ENCODE assay signal across 8 mouse cellular contexts in genomic region chr4:34549981-34550747, GRCm38 (mm10). TPM values are rescaled to one million over a fixed set of nuclear protein-coding genes. Genes with fewer than 3 reads are reported as not detected.
DNase-seq lines count a peak whose midpoint lies in the region; ATAC-seq lines count a peak whose summit lies in the region.

No protein-coding gene starts in this region.

- peak overlapping the region; percentile 39 for H3K4me2 ChIP-seq in hindbrain, embryonic 11.5 days (replicated peaks; ENCODE audit: low read depth, low read length)

- no peaks in the 10 kb centered on the region for H3K9me3 ChIP-seq in hindbrain, embryonic 11.5 days (ENCODE audit: control insufficient read depth, low read length)

- WGBS in hindbrain, embryonic 11.5 days, result 3% methylated on average over 38 of the region's 38 CpGs

- peak; percentile 91 for ATAC-seq in hindbrain, embryonic 11.5 days (ENCODE audit: low FRiP score)

- H3K9ac ChIP-seq in hindbrain, embryonic 11.5 days (ENCODE audit: low read depth, low read length), result peak overlapping the region; percentile 98

- peak overlapping the region; percentile 95 for H3K27ac ChIP-seq in hindbrain, embryonic 11.5 days (ENCODE audit: low read depth, low read length)

- peak overlapping the region; percentile 99 for H3K4me3 ChIP-seq in hindbrain, embryonic 11.5 days (ENCODE audit: low read depth, low read length)

- peak; percentile 98 for DNase-seq in Muller cell, postnatal 12 days (ENCODE audit: inconsistent ontology term)
- peak; percentile 97 for DNase-seq in cerebellum, adult 9-11 months
- DNase-seq in frontal cortex, adult 2 months (ENCODE audit: extremely low spot score in 1 of 2, low spot score in 1 of 2), result peak; percentile 95 to 99
- DNase-seq in hindbrain, embryonic 11.5 days (ENCODE audit: low spot score), result peak; percentile 98
- peak; percentile 94 to 97 for DNase-seq in layer of hippocampus, postnatal 10 days (ENCODE audit: low spot score in 2 of 2)
- DNase-seq in lung, postnatal 10 days, result peak; percentile 98
- DNase-seq in ovary, postnatal 36 days (ENCODE audit: low spot score), result peak; percentile 95
- DNase-seq in thymus, postnatal 25 days, result peak; percentile 97

- H3K4me1 ChIP-seq in hindbrain, embryonic 11.5 days (replicated peaks; ENCODE audit: control insufficient read depth, insufficient read depth, low read length), result no peaks in the 10 kb centered on the region

- H3K27me3 ChIP-seq in hindbrain, embryonic 11.5 days (ENCODE audit: control insufficient read depth, insufficient read depth, low read length), result no peaks in the 10 kb centered on the region

- H3K36me3 ChIP-seq in hindbrain, embryonic 11.5 days (ENCODE audit: control insufficient read depth, insufficient read depth, low read length), result no peaks in the 10 kb centered on the region

RNA-seq across cellular contexts. Expression of gene Akirin2, which starts 0.6 kb away (rescaled TPM):
- 87.6 and 90.9 TPM in 2 replicates for polyA plus RNA-seq in frontal cortex, adult 2 months (2012; rRNA removed)
- polyA plus RNA-seq in hindbrain, embryonic 11.5 days (2014; fragmentation: Nextera tagmentation; extraction: Ambion mirVana), result 104 and 114 TPM in 2 replicates
- total RNA-seq in layer of hippocampus, postnatal 10 days (2021), result 100 to 1,000 TPM in 1 of 2 experiments, 10 to 100 TPM in 1; 93.9 to 110 TPM

Comparison
In these comparisons a context has a peak if more than half of its experiments do, and no peak if none do; other contexts are left out.
1. Peak in every context shown above with its lines: DNase-seq, ATAC-seq, H3K4me3 ChIP-seq and H3K27ac ChIP-seq.